Mouse (Mus musculus): Measurements from ENCODE around the gene Rnf26. TPM values are rescaled to one million over a fixed set of nuclear protein-coding genes. Genes with fewer than 3 reads are reported as not detected.
A peak's percentile ranks its signal among the peaks of the same experiment; 100 is the strongest.

Rnf26 gene
- polyA plus RNA-seq, 1 experiment from 2014 or later: 33.7 TPM

- Histone ChIP-seq H3K4me3 (replicated peaks) (no peak overlapping the region), H3K36me3 (peaks cover 4% of the 10 kb centered on the region; the same call in 1 of the 2 replicates), H3K9ac (replicated peaks) (no peak overlapping the region), H3K4me1 (peaks cover 51% of the 10 kb centered on the region), H3K9me3 (replicated peaks) (no peaks in the 10 kb centered on the region), H3K4me2 (0 out of 2 replicates have a peak overlapping the region, but pooled peaks have one; percentile 42), H3K27ac (replicated peaks) (peak overlapping the region; percentile 76), H3K27me3 (replicated peaks) (no peaks in the 10 kb centered on the region)
- no peak for ATAC-seq (ENCODE audit: low FRiP score)
- 74% methylated on average over 4 of the region's 4 CpGs for WGBS
These were observed 6.7 kb downstream of the Rnf26 start for GRCm38 (mm10) chr9:44106596-44106995.

GRCm38 (mm10) chr9:44106182-44106581 is 7.1 kb downstream of the Rnf26 start:
- Histone ChIP-seq H3K4me1 (peaks cover 50% of the 10 kb centered on the region), H3K27ac (replicated peaks) (peak overlapping the region; percentile 76; the same call in 1 of the 2 replicates), H3K27me3 (replicated peaks) (no peaks in the 10 kb centered on the region), H3K9ac (replicated peaks) (no peak overlapping the region), H3K4me3 (replicated peaks) (no peak overlapping the region), H3K9me3 (replicated peaks) (no peaks in the 10 kb centered on the region), H3K36me3 (peaks cover 4% of the 10 kb centered on the region; the same call in 1 of the 2 replicates), H3K4me2 (no peak overlapping the region)
- WGBS: 84% methylated on average over 7 of the region's 7 CpGs
- ATAC-seq (ENCODE audit: low FRiP score): no peak

GRCm38 (mm10) chr9:44105781-44106180 is 7.5 kb downstream of the Rnf26 start:
- no peak overlapping the region for H3K4me2 ChIP-seq
- H3K36me3 ChIP-seq: peaks cover 4% of the 10 kb centered on the region; the same call in 1 of the 2 replicates
- no peak for ATAC-seq (ENCODE audit: low FRiP score)
- H3K4me1 ChIP-seq: peaks cover 48% of the 10 kb centered on the region
- no peak overlapping the region for H3K4me3 ChIP-seq (replicated peaks)
- no peaks in the 10 kb centered on the region for H3K9me3 ChIP-seq (replicated peaks)
- H3K27ac ChIP-seq (replicated peaks): no peak overlapping the region
- H3K9ac ChIP-seq (replicated peaks): no peak overlapping the region
- 89% methylated on average over 10 of the region's 10 CpGs for WGBS
- H3K27me3 ChIP-seq (replicated peaks): no peaks in the 10 kb centered on the region

- WGBS: 97% methylated on average over 7 of the region's 7 CpGs
- peaks cover 39% of the 10 kb centered on the region for H3K4me1 ChIP-seq
- no peak overlapping the region for H3K9ac ChIP-seq (replicated peaks)
- no peak overlapping the region for H3K4me2 ChIP-seq
- H3K9me3 ChIP-seq (replicated peaks): no peaks in the 10 kb centered on the region
- H3K27ac ChIP-seq (replicated peaks): no peak overlapping the region
- ATAC-seq (ENCODE audit: low FRiP score): no peak
- H3K27me3 ChIP-seq (replicated peaks): no peaks in the 10 kb centered on the region
- peaks cover 4% of the 10 kb centered on the region; the same call in 1 of the 2 replicates for H3K36me3 ChIP-seq
- no peak overlapping the region for H3K4me3 ChIP-seq (replicated peaks)
These were observed 8.4 kb downstream of the Rnf26 start for GRCm38 (mm10) chr9:44104881-44105280.

- WGBS: 78% methylated on average over 9 of the region's 9 CpGs
These were observed 11.8 kb downstream of the Rnf26 start, which contains the start of gene Mfrp for GRCm38 (mm10) chr9:44101490-44101889. Gene Mfrp, plus strand, starts transcription at chr9:44101729.

GRCm38 (mm10) chr9:44096536-44096935 is 16.8 kb downstream of the Rnf26 start:
- H3K4me2 ChIP-seq: no peak overlapping the region
- H3K36me3 ChIP-seq: peaks cover 4% of the 10 kb centered on the region; the same call in 1 of the 2 replicates
- H3K27me3 ChIP-seq (replicated peaks): no peaks in the 10 kb centered on the region
- H3K4me3 ChIP-seq (replicated peaks): no peak overlapping the region
- H3K9ac ChIP-seq (replicated peaks): no peak overlapping the region
- H3K4me1 ChIP-seq: peaks cover 12% of the 10 kb centered on the region
- WGBS: 20% methylated on average over 9 of the region's 9 CpGs
- no peaks in the 10 kb centered on the region for H3K9me3 ChIP-seq (replicated peaks)
- peak overlapping the region; percentile 60 for H3K27ac ChIP-seq (replicated peaks)
- ATAC-seq (ENCODE audit: low FRiP score): peak; percentile 51

More at GRCm38 (mm10) chr9:44101490-44101889, 11.8 kb downstream of the Rnf26 start, which contains the start of gene Mfrp:
- H3K4me3 ChIP-seq (replicated peaks): no peak within 1 kb of the TSS
- H3K27me3 ChIP-seq (replicated peaks): no peaks in the 10 kb centered on the region
- H3K36me3 ChIP-seq: peaks cover 4% of the 10 kb centered on the region; the same call in 1 of the 2 replicates
- H3K27ac ChIP-seq (replicated peaks): no peak within 1 kb of the TSS
- no peaks in the 10 kb centered on the region for H3K9me3 ChIP-seq (replicated peaks)
- no peak within 1 kb of the TSS for H3K9ac ChIP-seq (replicated peaks)
- no peak for ATAC-seq (ENCODE audit: low FRiP score)
- no peak within 1 kb of the TSS for H3K4me2 ChIP-seq
- peaks cover 9% of the 10 kb centered on the region for H3K4me1 ChIP-seq

GRCm38 (mm10) chr9:44095781-44096180 is 17.5 kb downstream of the Rnf26 start:
- WGBS: 86% methylated on average over 9 of the region's 9 CpGs
- Histone ChIP-seq H3K27me3 (replicated peaks) (no peaks in the 10 kb centered on the region), H3K27ac (replicated peaks) (no peak overlapping the region), H3K36me3 (peaks cover 9% of the 10 kb centered on the region; the same call in 1 of the 2 replicates), H3K9ac (replicated peaks) (no peak overlapping the region), H3K9me3 (replicated peaks) (no peaks in the 10 kb centered on the region), H3K4me1 (peaks cover 12% of the 10 kb centered on the region), H3K4me3 (replicated peaks) (no peak overlapping the region), H3K4me2 (no peak overlapping the region)
- no peak for ATAC-seq (ENCODE audit: low FRiP score)

GRCm38 (mm10) chr9:44094737-44095136 is 18.6 kb downstream of the Rnf26 start:
- 92% methylated on average over 3 of the region's 3 CpGs for WGBS
- Histone ChIP-seq H3K9me3 (replicated peaks) (no peaks in the 10 kb centered on the region), H3K4me1 (peaks cover 12% of the 10 kb centered on the region), H3K36me3 (peaks cover 10% of the 10 kb centered on the region; the same call in 1 of the 2 replicates), H3K4me3 (replicated peaks) (no peak overlapping the region), H3K9ac (replicated peaks) (no peak overlapping the region), H3K27me3 (replicated peaks) (no peaks in the 10 kb centered on the region), H3K27ac (replicated peaks) (no peak overlapping the region; the same call in 1 of the 2 replicates), H3K4me2 (no peak overlapping the region)
- no peak for ATAC-seq (ENCODE audit: low FRiP score)

- peak overlapping the region; percentile 58 for H3K4me2 ChIP-seq
- no peaks in the 10 kb centered on the region for H3K9me3 ChIP-seq (replicated peaks)
- H3K4me3 ChIP-seq (replicated peaks): peak overlapping the region; percentile 31
- no peaks in the 10 kb centered on the region for H3K27me3 ChIP-seq (replicated peaks)
- no peak overlapping the region for H3K27ac ChIP-seq (replicated peaks)
- peaks cover 10% of the 10 kb centered on the region; the same call in 1 of the 2 replicates for H3K36me3 ChIP-seq
- 26% methylated on average over 24 of the region's 24 CpGs for WGBS
- peak; percentile 39; the same call in 1 of the 2 replicates for ATAC-seq (ENCODE audit: low FRiP score)
- peaks cover 12% of the 10 kb centered on the region for H3K4me1 ChIP-seq
- peak overlapping the region; percentile 40; the same call in 1 of the 2 replicates for H3K9ac ChIP-seq (replicated peaks)
These were observed 19.5 kb downstream of the Rnf26 start for GRCm38 (mm10) chr9:44093612-44094503.

- WGBS: 67% methylated on average over 12 of the region's 12 CpGs
These were observed 24.3 kb downstream of the Rnf26 start for GRCm38 (mm10) chr9:44088877-44089608.

GRCm38 (mm10) chr9:44087761-44088455 is 25.4 kb downstream of the Rnf26 start:
- Histone ChIP-seq H3K9ac (replicated peaks) (no peak overlapping the region), H3K27me3 (replicated peaks) (peaks cover 22% of the 10 kb centered on the region), H3K9me3 (replicated peaks) (no peaks in the 10 kb centered on the region), H3K4me3 (replicated peaks) (no peak overlapping the region), H3K4me1 (peaks cover 38% of the 10 kb centered on the region), H3K36me3 (peaks cover 10% of the 10 kb centered on the region; the same call in 1 of the 2 replicates), H3K27ac (replicated peaks) (no peak overlapping the region), H3K4me2 (no peak overlapping the region)
- ATAC-seq (ENCODE audit: low FRiP score): no peak
- 20% methylated on average over 15 of the region's 15 CpGs for WGBS

More at GRCm38 (mm10) chr9:44088877-44089608, 24.3 kb downstream of the Rnf26 start:
- Histone ChIP-seq H3K4me2 (no peak overlapping the region), H3K27ac (replicated peaks) (no peak overlapping the region), H3K36me3 (peaks cover 10% of the 10 kb centered on the region; the same call in 1 of the 2 replicates), H3K27me3 (replicated peaks) (peaks cover 19% of the 10 kb centered on the region), H3K4me3 (replicated peaks) (no peak overlapping the region), H3K4me1 (peaks cover 32% of the 10 kb centered on the region), H3K9ac (replicated peaks) (no peak overlapping the region), H3K9me3 (replicated peaks) (no peaks in the 10 kb centered on the region)
- ATAC-seq (ENCODE audit: low FRiP score): no peak

All from neural tube, embryonic 15.5 days (tissue).